Mouse (Mus musculus): ENCODE measurements around the gene Fat1. TPM values are rescaled to one million over a fixed set of nuclear protein-coding genes. Genes with fewer than 3 reads are reported as not detected.

Fat1 gene
- polyA plus RNA-seq, 2 experiments: 0.98 to 1.3 TPM

DNA sequence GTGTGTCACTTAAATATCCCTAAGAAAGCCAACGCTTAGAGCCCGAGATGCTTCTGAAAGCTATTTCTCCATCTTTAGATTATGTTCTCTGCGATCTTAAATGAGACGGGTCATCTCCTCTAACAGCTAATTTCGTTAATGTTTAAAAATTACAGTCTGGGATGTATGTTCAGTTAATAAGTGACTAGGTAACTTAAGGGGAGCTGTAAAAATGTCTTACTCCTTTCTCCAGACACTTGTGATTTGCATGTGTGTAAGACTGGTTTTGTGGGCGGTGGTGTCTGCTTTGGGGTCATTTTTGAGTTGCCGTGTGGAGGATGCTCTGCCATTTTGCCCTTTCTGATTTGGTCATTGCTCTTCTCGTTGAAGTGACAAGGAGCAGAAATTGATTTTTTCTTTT, 78.6 kb downstream of the Fat1 start:
- no peaks in the 10 kb centered on the region for H3K36me3 ChIP-seq (replicated peaks; ENCODE audit: control insufficient read depth, insufficient read depth, low read depth)
- no peak for TF ChIP-seq EP300 (IDR thresholded peaks at IDR 0.05; ENCODE audit: low read depth)
- DNase-seq (ENCODE audit: low read depth in 3 of 3, low spot score in 3 of 3): no peak

DNA sequence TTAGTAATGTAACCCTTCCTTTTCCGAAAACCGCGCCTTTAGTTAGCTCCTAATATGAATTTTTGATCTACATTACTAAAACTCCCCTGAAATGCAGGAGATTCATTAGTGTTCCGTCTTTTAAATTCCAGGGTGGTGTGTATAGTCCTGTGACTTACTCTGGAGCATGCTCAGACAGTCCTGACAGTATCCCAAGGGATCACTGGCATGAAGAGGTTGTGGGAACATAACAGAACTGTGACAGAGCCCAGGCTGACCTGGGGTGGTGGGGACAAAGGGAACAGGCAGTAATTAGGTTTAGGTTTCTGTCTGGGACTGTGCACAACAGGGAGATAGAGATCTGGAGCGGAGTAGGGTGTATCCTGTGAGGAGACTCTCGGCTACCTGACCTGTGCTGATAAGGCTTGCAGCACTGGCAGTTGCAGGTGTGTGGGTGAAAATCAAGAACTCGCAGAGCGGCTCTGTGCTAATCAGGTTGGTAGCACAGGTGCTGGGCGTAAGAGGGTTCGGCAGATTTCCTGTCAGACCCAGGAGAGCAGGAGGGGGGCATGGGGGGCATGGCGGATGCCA, 79.3 kb downstream of the Fat1 start:
- no peaks in the 10 kb centered on the region for H3K27me3 ChIP-seq (ENCODE audit: control insufficient read depth, insufficient read depth, low read length)
- WGBS (ENCODE audit: insufficient replicate concordance): 62% methylated on average over 11 of the region's 11 CpGs
- H3K4me2 ChIP-seq (ENCODE audit: low read depth): no peak overlapping the region
- ATAC-seq (ENCODE audit: insufficient read depth) (no peak), DNase-seq (ENCODE audit: low read depth in 3 of 3, low spot score in 3 of 3) (no peak)
- no peak for TF ChIP-seq EP300 (IDR thresholded peaks at IDR 0.05; ENCODE audit: low read depth)
- no peak for TF ChIP-seq CTCF (IDR thresholded peaks at IDR 0.05; ENCODE audit: low read depth)
- H3K27ac ChIP-seq: no peak overlapping the region
- H3K9me3 ChIP-seq (ENCODE audit: control insufficient read depth, low read length): no peaks in the 10 kb centered on the region
- H3K4me1 ChIP-seq (replicated peaks; ENCODE audit: control insufficient read depth in 2 of 2, insufficient read depth in 2 of 2, low read length in 1 of 2): no peaks in the 10 kb centered on the region
- no peak overlapping the region for H3K4me3 ChIP-seq (ENCODE audit: insufficient read depth in 1 of 2, low read depth in 2 of 2, low read length in 2 of 2)
- no peak overlapping the region for H3K9ac ChIP-seq (replicated peaks)
- no peaks in the 10 kb centered on the region for H3K36me3 ChIP-seq (replicated peaks; ENCODE audit: control insufficient read depth, insufficient read depth, low read depth)

More for the DNA sequence above, 78.6 kb downstream of the Fat1 start:
- 70% methylated on average over 8 of the region's 8 CpGs for WGBS (ENCODE audit: insufficient replicate concordance)
- Histone ChIP-seq H3K9ac (replicated peaks) (no peak overlapping the region), H3K4me2 (ENCODE audit: low read depth) (no peak overlapping the region), H3K27ac (no peak overlapping the region), H3K4me1 (replicated peaks; ENCODE audit: control insufficient read depth in 2 of 2, insufficient read depth in 2 of 2, low read length in 1 of 2) (no peaks in the 10 kb centered on the region), H3K27me3 (ENCODE audit: control insufficient read depth, insufficient read depth, low read length) (no peaks in the 10 kb centered on the region), H3K9me3 (ENCODE audit: control insufficient read depth, low read length) (no peaks in the 10 kb centered on the region), H3K4me3 (ENCODE audit: insufficient read depth in 1 of 2, low read depth in 2 of 2, low read length in 2 of 2) (no peak overlapping the region)
- no peak for ATAC-seq (ENCODE audit: insufficient read depth)

DNA sequence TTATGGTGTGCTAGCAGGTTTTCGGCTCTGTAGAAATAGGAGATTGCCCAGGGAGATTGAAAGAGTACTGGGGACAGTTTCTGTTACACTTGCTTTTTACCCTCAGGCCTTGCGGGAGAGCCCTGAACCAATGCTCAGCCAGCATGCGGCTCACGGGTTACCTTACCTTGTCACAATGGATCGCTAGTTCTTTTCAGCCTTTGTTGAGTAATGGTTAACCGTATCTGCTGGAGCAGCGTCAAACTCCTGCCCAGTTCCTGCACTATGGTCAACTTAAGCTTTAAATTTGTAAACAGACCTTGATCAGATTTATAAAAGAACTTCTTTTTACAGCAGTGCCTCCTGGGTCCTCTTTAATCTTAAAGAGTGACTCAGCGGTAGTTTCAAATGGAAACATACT, 80.6 kb downstream of the Fat1 start:
- Histone ChIP-seq H3K4me1 (replicated peaks; ENCODE audit: control insufficient read depth in 2 of 2, insufficient read depth in 2 of 2, low read length in 1 of 2) (no peaks in the 10 kb centered on the region), H3K27ac (no peak overlapping the region), H3K4me3 (ENCODE audit: insufficient read depth in 1 of 2, low read depth in 2 of 2, low read length in 2 of 2) (no peak overlapping the region), H3K4me2 (ENCODE audit: low read depth) (no peak overlapping the region), H3K36me3 (replicated peaks; ENCODE audit: control insufficient read depth, insufficient read depth, low read depth) (no peaks in the 10 kb centered on the region), H3K9me3 (ENCODE audit: control insufficient read depth, low read length) (no peaks in the 10 kb centered on the region), H3K9ac (replicated peaks) (no peak overlapping the region), H3K27me3 (ENCODE audit: control insufficient read depth, insufficient read depth, low read length) (no peaks in the 10 kb centered on the region)
- TF ChIP-seq CTCF (IDR thresholded peaks at IDR 0.05; ENCODE audit: low read depth): no peak
- no peak for TF ChIP-seq EP300 (IDR thresholded peaks at IDR 0.05; ENCODE audit: low read depth)
- DNase-seq (ENCODE audit: low read depth in 3 of 3, low spot score in 3 of 3): no peak
- ATAC-seq (ENCODE audit: insufficient read depth): no peak
- 83% methylated on average over 8 of the region's 8 CpGs for WGBS (ENCODE audit: insufficient replicate concordance)

DNA sequence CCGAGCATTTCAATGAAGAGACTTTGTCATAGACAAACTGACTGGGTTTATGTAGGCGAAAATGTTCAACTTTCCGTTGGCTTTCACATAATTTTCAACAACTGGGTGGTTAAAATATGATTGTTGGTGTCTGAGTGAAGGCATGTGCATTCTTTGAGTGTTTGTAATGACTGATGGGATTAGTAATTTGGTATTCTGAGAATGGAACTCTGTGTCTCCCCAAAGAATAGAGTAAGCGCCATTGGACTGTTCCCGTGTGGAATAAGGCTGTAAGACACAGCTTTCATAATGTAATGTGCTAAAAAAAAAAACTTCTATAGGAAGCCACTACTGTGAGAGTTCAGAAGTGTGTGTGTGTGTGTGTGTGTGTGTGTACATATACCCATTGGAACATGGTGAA, 84.0 kb downstream of the Fat1 start:
- no peak overlapping the region for H3K4me2 ChIP-seq (ENCODE audit: low read depth)
- no peaks in the 10 kb centered on the region for H3K9me3 ChIP-seq (ENCODE audit: control insufficient read depth, low read length)
- no peaks in the 10 kb centered on the region for H3K4me1 ChIP-seq (replicated peaks; ENCODE audit: control insufficient read depth in 2 of 2, insufficient read depth in 2 of 2, low read length in 1 of 2)
- no peak overlapping the region for H3K4me3 ChIP-seq (ENCODE audit: insufficient read depth in 1 of 2, low read depth in 2 of 2, low read length in 2 of 2)
- ATAC-seq (ENCODE audit: insufficient read depth) (no peak), DNase-seq (ENCODE audit: low read depth in 3 of 3, low spot score in 3 of 3) (no peak)
- WGBS (ENCODE audit: insufficient replicate concordance): 63% methylated on average over 5 of the region's 5 CpGs
- TF ChIP-seq CTCF (IDR thresholded peaks at IDR 0.05; ENCODE audit: low read depth) (no peak), EP300 (IDR thresholded peaks at IDR 0.05; ENCODE audit: low read depth) (no peak)
- no peak overlapping the region for H3K9ac ChIP-seq (replicated peaks)
- no peak overlapping the region for H3K27ac ChIP-seq
- H3K27me3 ChIP-seq (ENCODE audit: control insufficient read depth, insufficient read depth, low read length): no peaks in the 10 kb centered on the region
- H3K36me3 ChIP-seq (replicated peaks; ENCODE audit: control insufficient read depth, insufficient read depth, low read depth): no peaks in the 10 kb centered on the region

DNA sequence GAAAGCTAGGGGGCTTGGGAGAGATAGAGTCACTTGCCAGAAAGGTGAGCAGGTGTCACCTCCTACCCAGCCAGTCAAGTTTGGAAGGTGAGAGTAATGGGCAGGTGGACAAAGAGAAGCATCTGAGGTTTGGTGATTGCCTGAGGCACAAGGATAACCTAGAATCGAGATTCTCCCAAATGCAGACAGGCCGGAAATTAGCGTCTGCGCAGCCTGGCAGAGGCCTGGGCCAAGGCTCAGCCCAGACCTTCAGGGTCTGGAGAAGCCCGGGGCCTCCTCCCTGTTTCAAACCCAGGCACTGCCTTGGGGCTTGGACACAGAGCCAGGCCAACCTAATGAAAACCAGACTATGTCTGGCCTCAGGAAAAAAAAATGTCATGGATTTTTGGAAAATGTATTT, 85.9 kb downstream of the Fat1 start:
- TF ChIP-seq CTCF (IDR thresholded peaks at IDR 0.05; ENCODE audit: low read depth) (no peak), EP300 (IDR thresholded peaks at IDR 0.05; ENCODE audit: low read depth) (no peak)
- H3K4me3 ChIP-seq (ENCODE audit: insufficient read depth in 1 of 2, low read depth in 2 of 2, low read length in 2 of 2): no peak overlapping the region
- DNase-seq (ENCODE audit: low read depth in 3 of 3, low spot score in 3 of 3) (no peak), ATAC-seq (ENCODE audit: insufficient read depth) (no peak)
- WGBS (ENCODE audit: insufficient replicate concordance): 83% methylated on average over 5 of the region's 5 CpGs
- no peaks in the 10 kb centered on the region for H3K4me1 ChIP-seq (replicated peaks; ENCODE audit: control insufficient read depth in 2 of 2, insufficient read depth in 2 of 2, low read length in 1 of 2)
- no peaks in the 10 kb centered on the region for H3K36me3 ChIP-seq (replicated peaks; ENCODE audit: control insufficient read depth, insufficient read depth, low read depth)
- no peaks in the 10 kb centered on the region for H3K27me3 ChIP-seq (ENCODE audit: control insufficient read depth, insufficient read depth, low read length)
- H3K9ac ChIP-seq (replicated peaks): no peak overlapping the region
- H3K4me2 ChIP-seq (ENCODE audit: low read depth): no peak overlapping the region
- H3K27ac ChIP-seq: no peak overlapping the region
- no peaks in the 10 kb centered on the region for H3K9me3 ChIP-seq (ENCODE audit: control insufficient read depth, low read length)
